Mouse (Mus musculus) cerebellum, adult 2 months (tissue): ENCODE results near the gene Tenm2. TPM values are rescaled to one million over a fixed set of nuclear protein-coding genes. Genes with fewer than 3 reads are reported as not detected.

Experiments
- DNase-seq, 2 experiments: peaks; one replicate each; pipeline ENCODE4 v3.0.0; 2021
- H3K27ac ChIP-seq: fragments of 200-500 bp; 2 replicates; pipeline ENCODE4 v1.5.1; 2012; ENCODE audit warnings: low read length, control low read depth, inconsistent platforms; ENCODE audit not compliant: insufficient read depth
- H3K27me3 ChIP-seq: fragments of 200-500 bp; 2 replicates; pipeline ENCODE4 v1.6.1; 2012; ENCODE audit warnings: inconsistent platforms, mild to moderate bottlenecking, low read length, moderate library complexity; ENCODE audit not compliant: control insufficient read depth, insufficient read depth
- H3K4me1 ChIP-seq: fragments of 200-500 bp; 2 replicates; pipeline ENCODE4 v1.6.1; 2011; ENCODE audit warnings: low read length; ENCODE audit not compliant: control insufficient read depth, insufficient read depth
- H3K4me3 ChIP-seq: fragments of 200-500 bp; replicated peaks from 2 replicates; pipeline ENCODE3; 2011; ENCODE audit warnings: mild to moderate bottlenecking, low read depth, low read length, control low read depth; ENCODE audit not compliant: insufficient read depth
- CTCF ChIP-seq: fragments of 200-500 bp; IDR thresholded peaks from 2 replicates; pipeline ENCODE4 v1.5.1; 2011; ENCODE audit warnings: low read depth, mild to moderate bottlenecking, control low read depth, low read length, moderate library complexity, borderline replicate concordance; ENCODE audit not compliant: insufficient read depth
- POLR2A ChIP-seq: fragments of 200-500 bp; IDR thresholded peaks from 2 replicates; pipeline ENCODE4 v1.6.1; 2011; ENCODE audit warnings: low read length, control low read depth, borderline replicate concordance; ENCODE audit not compliant: insufficient read depth
- WGBS: fragments of 180-500 bp; shearing (Covaris S2); methylation state at CpG from one replicate; pipeline ENCODE4 v1.1.7; 2018; 5-methylcytosine and 5-hydroxymethylcytosine counted together
- polyA plus RNA-seq: library from polyadenylated mRNA; depleted of rRNA; stranded (reverse); fragments of >200 nt; gene quantifications from 2 replicates; pipeline ENCODE4 v1.2.3, GENCODE M21; 2012

Tenm2 gene
- polyA plus RNA-seq, 1 experiment = 9.1 TPM

- TF ChIP-seq CTCF (no peak), POLR2A (no peak)
- no peaks in the 10 kb centered on the region for H3K27me3 ChIP-seq
- no peak for DNase-seq
- H3K4me3 ChIP-seq = no peak overlapping the region
- H3K4me1 ChIP-seq = no peaks in the 10 kb centered on the region
- no peak overlapping the region for H3K27ac ChIP-seq
- WGBS = 98% methylated on average over 4 of the region's 4 CpGs
Observed at GRCm38 (mm10) chr11:36219586-36219985, 1016.2 kb downstream of the Tenm2 start.

GRCm38 (mm10) chr11:36214589-36214988 lies 1021.2 kb downstream of the Tenm2 start:
- no peak overlapping the region for H3K4me3 ChIP-seq
- no peaks in the 10 kb centered on the region for H3K27me3 ChIP-seq
- no peak for DNase-seq
- no peak overlapping the region for H3K27ac ChIP-seq
- H3K4me1 ChIP-seq = no peaks in the 10 kb centered on the region
- 44% methylated on average over 3 of the region's 3 CpGs for WGBS
- TF ChIP-seq CTCF (no peak), POLR2A (no peak)

- H3K27me3 ChIP-seq = no peaks in the 10 kb centered on the region
- no peak overlapping the region for H3K27ac ChIP-seq
- no peak for TF ChIP-seq POLR2A
- no peak for TF ChIP-seq CTCF
- DNase-seq = no peak
- no peak overlapping the region for H3K4me3 ChIP-seq
- 65% methylated on average over 6 of the region's 6 CpGs for WGBS
- H3K4me1 ChIP-seq = no peaks in the 10 kb centered on the region
Observed at GRCm38 (mm10) chr11:36204381-36204780, 1031.4 kb downstream of the Tenm2 start.

- TF ChIP-seq CTCF (no peak), POLR2A (no peak)
- 88% methylated on average over 1 of the region's 1 CpGs for WGBS
- Histone ChIP-seq H3K4me1 (no peaks in the 10 kb centered on the region), H3K4me3 (no peak overlapping the region), H3K27me3 (no peaks in the 10 kb centered on the region), H3K27ac (no peak overlapping the region)
- no peak for DNase-seq
Observed at GRCm38 (mm10) chr11:36203896-36204295, 1031.9 kb downstream of the Tenm2 start.

- no peak overlapping the region for H3K27ac ChIP-seq
- TF ChIP-seq CTCF (no peak), POLR2A (no peak)
- no peaks in the 10 kb centered on the region for H3K4me1 ChIP-seq
- H3K27me3 ChIP-seq = no peaks in the 10 kb centered on the region
- H3K4me3 ChIP-seq = no peak overlapping the region
- DNase-seq = no peak
- 32% methylated on average over 2 of the region's 2 CpGs for WGBS
Observed at GRCm38 (mm10) chr11:36194348-36194747, 1041.4 kb downstream of the Tenm2 start.

- no peaks in the 10 kb centered on the region for H3K27me3 ChIP-seq
- H3K4me3 ChIP-seq = no peak overlapping the region
- DNase-seq = peak in 1 of 2 experiments; percentile 5
- H3K27ac ChIP-seq = no peak overlapping the region
- 15% methylated on average over 7 of the region's 7 CpGs for WGBS
- H3K4me1 ChIP-seq = peaks cover 5% of the 10 kb centered on the region; the same call in 1 of the 2 replicates
- TF ChIP-seq CTCF = no peak
- TF ChIP-seq POLR2A = no peak
Observed at GRCm38 (mm10) chr11:36176106-36176505, 1059.7 kb downstream of the Tenm2 start.

GRCm38 (mm10) chr11:36173076-36173690 lies 1062.6 kb downstream of the Tenm2 start:
- WGBS = 73% methylated on average over 11 of the region's 11 CpGs
- H3K4me1 ChIP-seq = peaks cover 5% of the 10 kb centered on the region; the same call in 1 of the 2 replicates
- TF ChIP-seq POLR2A (no peak), CTCF (no peak)

GRCm38 (mm10) chr11:36172520-36172919 lies 1063.2 kb downstream of the Tenm2 start:
- WGBS = 91% methylated on average over 6 of the region's 6 CpGs
- Histone ChIP-seq H3K27ac (no peak overlapping the region), H3K4me3 (no peak overlapping the region), H3K4me1 (peaks cover 5% of the 10 kb centered on the region; the same call in 1 of the 2 replicates), H3K27me3 (no peaks in the 10 kb centered on the region)
- TF ChIP-seq CTCF (no peak), POLR2A (no peak)
- no peak for DNase-seq

More at GRCm38 (mm10) chr11:36173076-36173690, 1062.6 kb downstream of the Tenm2 start:
- H3K27me3 ChIP-seq = no peaks in the 10 kb centered on the region
- no peak overlapping the region for H3K4me3 ChIP-seq
- DNase-seq = no peak
- H3K27ac ChIP-seq = no peak overlapping the region

GRCm38 (mm10) chr11:36171991-36172390 lies 1063.8 kb downstream of the Tenm2 start:
- H3K4me1 ChIP-seq = peaks cover 5% of the 10 kb centered on the region; the same call in 1 of the 2 replicates
- no peak for TF ChIP-seq CTCF
- no peak for TF ChIP-seq POLR2A
- H3K27ac ChIP-seq = no peak overlapping the region
- WGBS = 95% methylated on average over 7 of the region's 7 CpGs
- no peak overlapping the region for H3K4me3 ChIP-seq
- no peaks in the 10 kb centered on the region for H3K27me3 ChIP-seq
- no peak for DNase-seq
